Mouse (Mus musculus): ENCODE data around the gene Pkd1l3.

The Pkd1l3 gene

DNA sequence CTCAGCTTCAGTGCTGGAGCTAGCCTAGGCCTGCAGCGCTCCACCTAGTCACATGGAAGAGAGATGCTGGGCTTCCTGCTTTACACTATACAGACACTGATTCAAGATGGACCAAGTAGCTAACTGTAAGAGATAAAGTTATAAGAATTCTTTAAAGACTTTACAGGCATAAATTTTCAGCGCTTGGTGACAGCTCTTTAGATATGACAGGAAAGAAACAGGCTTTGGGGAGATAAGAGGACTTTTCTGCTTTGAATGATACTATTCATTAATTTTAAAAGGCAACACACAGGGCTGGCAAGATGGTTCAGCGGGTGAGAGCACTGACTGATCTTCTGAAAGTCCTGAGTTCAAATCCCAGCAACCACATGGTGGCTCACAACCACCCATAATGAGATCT lies 84.2 kb downstream of the Pkd1l3 start:
- DNase-seq (ENCODE audit: low spot score in 2 of 2): no peak

GRCm38 (mm10) chr8:109704565-109705319 lies 90.4 kb downstream of the Pkd1l3 start:
- no peak for DNase-seq (ENCODE audit: low spot score in 2 of 2)

DNA sequence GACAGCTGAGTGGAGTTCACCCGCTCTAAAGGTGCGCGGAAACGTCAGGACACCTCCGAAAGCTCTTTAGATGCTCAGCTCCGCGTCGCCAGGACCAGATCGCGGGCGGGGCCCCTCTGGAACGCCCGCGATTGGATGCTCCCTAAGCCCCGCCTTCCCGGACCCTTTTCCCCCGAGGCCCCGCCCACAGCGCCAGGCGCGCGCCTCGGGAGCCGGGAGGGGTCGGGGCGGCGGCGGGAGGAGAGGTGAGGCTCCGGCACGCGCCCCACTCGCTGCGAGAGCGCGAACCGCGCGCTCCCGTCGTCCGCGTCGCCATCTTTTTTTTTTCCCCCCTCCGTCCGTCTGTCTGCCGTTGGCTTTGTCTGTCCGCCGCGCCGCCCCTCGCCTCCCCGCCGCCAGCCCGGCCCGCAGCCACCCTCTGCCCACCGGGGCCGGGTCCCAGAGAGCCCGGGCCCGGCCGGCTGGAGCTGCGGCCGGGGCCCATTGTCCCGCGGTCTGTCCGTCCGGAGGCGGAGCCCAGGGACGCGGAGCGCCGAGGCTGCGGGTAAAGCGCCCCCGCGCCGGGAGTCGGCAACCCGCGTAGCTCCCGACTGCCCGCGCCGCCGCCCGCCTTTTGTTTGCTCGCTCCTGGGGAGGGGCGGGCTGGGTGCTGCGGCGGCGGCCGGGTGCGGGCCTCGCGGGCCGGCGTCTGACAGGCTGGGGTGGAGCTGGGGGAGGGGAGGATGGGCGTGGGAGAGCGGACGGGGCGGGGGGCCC lies 91.2 kb downstream of the Pkd1l3 start, which contains the start of gene Zfp821:
Zfp821 (plus strand) TSS at position 227 of the 756 bp plus-strand sequence.
- DNase-seq (ENCODE audit: low spot score in 2 of 2): peak; percentile 90 to 92

DNA sequence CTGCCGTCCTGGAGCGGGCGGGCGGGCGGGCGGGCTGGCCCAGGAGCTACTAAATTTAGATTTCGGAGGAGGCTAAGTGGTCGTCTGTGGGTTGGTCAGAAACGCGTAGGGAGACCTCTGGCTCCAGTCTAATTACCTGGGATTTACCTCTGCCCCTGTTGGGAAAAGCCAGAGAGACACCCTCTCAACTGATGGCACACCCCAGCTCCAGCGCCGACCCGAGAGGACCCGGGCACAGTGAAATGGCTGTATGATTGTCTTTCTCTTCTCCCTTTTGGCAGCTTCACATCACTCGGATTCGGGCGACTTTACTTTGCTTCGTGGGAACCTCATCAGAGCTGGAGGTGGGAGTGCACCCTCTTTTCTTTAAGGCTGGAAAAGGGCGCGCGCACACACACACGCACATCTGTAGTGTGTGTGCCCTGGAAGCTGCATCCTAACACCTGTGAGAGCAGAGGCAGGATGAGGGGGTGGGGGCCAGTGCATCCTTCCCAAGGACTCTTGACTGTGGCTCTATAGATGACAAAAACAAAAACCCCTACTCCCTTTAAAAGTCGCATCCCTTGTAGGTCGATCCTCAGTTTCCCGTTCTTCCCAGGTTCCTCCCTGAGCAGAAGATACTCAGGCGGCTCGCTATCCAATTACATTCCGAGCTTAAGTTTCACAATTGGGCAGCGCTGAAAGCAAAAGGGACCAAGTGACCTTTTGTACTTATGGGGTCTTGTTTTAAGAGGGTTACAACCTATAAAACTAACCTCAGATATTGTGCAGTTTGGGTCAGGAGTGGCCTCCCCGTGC lies 92.0 kb downstream of the Pkd1l3 start:
- DNase-seq (ENCODE audit: low spot score in 2 of 2): peak in 1 of 2 experiments; percentile 35

DNA sequence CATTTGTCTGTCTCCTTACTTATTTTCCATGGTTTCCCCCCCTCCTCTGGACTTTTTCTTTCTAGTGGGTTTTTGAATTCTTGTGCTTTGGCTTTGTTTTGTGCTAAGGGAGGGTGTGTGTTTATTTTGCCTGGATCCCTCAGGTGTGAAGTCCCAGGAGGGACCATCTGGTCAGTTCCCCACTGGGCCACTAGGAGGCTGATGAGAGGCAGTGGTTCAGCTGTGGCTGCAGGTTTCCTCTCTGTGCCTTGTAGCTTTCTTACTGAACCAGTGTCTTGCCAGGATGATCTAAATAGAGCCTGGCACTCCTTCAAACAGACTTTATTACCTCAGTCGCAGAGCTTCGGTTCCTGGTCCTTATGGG lies 92.5 kb downstream of the Pkd1l3 start:
- DNase-seq (ENCODE audit: low spot score in 2 of 2): peak; percentile 64 to 75

DNA sequence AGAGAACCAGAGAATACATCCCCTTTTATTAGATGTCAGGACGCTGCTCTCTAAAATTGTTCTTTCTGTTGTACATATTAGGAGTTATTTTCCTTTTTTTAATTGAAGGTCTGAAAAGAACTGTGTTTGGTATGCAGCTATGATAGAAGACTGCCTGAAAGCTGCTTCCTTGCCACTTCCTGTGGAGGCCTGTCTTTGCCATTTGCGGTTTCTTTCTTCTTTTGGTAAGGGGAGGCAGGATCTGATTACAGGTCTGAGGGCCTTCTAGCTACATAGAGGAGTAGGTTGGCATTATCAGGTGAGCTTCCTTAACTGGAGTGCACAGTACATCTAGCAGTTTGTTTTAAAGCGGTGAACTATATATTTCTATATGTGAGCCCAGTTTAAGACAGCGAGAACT lies 93.6 kb downstream of the Pkd1l3 start:
- DNase-seq (ENCODE audit: low spot score in 2 of 2): no peak

DNA sequence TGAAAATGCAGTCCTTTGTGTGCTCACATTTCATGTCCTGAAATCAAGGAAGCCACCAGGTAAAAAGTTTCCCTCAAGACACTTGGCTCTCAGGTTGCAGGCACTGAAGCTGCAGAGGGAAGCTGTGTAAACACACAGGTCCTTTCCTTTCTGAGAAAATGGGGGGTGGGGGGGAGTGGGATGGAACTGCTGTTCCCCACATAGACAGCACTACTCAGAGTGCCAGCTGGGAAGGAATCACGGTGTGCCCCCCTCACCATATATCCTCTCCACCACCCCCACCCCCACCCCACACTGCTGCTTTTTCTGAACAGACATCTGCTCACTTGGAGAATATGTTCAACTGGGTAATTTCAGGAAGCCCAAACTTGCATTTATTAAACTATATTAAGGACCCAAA lies 98.2 kb downstream of the Pkd1l3 start:
- no peak for DNase-seq (ENCODE audit: low spot score in 2 of 2)

DNA sequence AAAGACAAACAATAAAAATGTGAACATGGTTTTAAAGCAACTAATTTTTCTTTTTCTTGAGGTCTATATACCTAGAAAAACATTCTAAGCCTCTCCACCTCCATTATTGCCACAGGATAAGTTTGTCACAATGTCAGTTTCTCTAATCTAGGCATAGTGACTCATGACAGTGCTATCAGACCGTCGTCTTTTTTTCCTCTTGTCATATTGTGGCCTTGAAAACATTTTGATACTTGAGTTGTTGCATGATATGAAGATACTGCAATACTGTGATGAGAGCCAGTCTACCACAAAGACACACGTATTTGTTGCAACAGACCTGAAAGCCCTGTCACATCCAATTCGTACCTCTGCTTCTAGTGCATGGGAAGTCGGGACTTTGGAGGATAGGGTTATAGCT lies 100.6 kb downstream of the Pkd1l3 start:
- no peak for DNase-seq (ENCODE audit: low spot score in 2 of 2)

Measured in frontal cortex, postnatal 36 days (tissue).